Mouse (Mus musculus) A20 (cell line): Measurements from ENCODE around the gene Sec24c.

Experiments
- DNase-seq: peaks from one replicate; pipeline ENCODE4 v3.0.0-alpha.2; 2011; ENCODE audit warnings: low read depth, low spot score

The Sec24c gene

DNA sequence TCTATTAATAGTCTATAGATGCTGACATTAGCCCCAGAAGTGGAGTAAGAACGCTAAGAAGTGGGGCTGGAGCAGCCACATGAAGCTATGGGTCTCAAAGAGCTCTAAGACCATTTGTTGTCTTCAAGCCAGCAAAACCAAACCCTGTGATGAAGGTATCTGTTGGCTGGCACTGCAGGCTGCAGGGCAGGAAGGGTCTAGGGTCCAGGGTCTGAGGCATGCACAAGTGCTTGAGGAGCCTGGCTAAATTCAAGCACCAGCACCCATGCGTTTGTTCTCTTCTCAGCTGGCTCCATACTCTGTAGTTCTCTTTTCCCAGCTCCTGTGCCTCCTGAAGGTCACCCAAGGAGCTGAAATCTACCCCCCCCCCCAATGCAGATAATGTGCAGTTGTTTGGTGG lies 60.9 kb downstream of the Sec24c start:
- no peak for DNase-seq

GRCm38 (mm10) chr14:20735892-20736390 lies 61.8 kb downstream of the Sec24c start:
- DNase-seq: no peak

GRCm38 (mm10) chr14:20737306-20737705 lies 63.2 kb downstream of the Sec24c start:
- DNase-seq: peak; percentile 51

DNA sequence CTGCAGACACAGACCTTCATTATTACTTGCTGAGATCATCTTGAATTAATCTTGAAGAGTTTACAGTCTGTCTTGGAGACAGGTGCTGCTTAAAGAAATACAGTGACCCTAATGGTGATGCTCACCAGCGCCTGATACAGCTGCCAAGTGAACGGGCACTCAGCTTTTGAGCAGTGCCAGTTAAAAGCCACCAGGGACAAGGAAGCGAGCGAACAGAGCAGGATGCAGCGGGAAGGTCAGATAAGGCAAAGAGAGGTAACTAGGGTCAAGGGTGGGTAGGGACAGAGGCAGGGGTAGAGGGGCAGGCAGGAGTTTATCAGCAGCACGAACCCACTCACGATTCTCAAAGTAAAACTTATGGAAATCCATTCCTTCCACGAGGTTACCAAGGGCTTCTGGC lies 64.4 kb downstream of the Sec24c start:
- DNase-seq: no peak

DNA sequence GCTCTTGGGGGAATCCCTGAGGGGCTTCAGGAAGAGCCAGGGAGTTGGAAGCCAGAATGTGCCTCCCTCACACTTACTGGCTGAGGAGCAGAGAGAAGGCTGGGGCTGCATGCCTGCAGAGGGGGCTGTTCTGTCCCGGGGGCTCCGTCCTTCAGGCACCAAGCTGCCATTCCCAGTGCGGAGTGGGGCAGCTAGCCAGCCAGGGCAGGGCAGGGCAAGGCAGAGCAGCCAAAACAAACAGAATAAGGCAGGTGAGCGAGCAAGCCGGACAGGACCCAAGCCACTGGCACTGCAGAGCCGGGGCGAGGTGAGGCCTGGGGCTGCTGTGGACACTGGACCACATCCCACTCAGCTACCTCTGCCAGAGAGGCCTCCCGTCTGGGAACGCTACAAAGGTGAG lies 67.2 kb downstream of the Sec24c start:
- no peak for DNase-seq

GRCm38 (mm10) chr14:20743614-20744013 lies 69.5 kb downstream of the Sec24c start:
- DNase-seq: no peak
